Mouse (Mus musculus): Measurements from ENCODE around the gene Nfe2l3.
"Not testable (repeated sequence)": the region's sequence is repeated elsewhere in the genome, so short reads cannot be mapped to it uniquely, and the experiment has no call there.

The Nfe2l3 gene

GRCm38 (mm10) chr6:51484556-51484955, 52.1 kb downstream of the Nfe2l3 start:
- not testable (repeated sequence) for DNase-seq (ENCODE audit: extremely low read depth, low read depth)

GRCm38 (mm10) chr6:51485646-51486045, 53.2 kb downstream of the Nfe2l3 start:
- DNase-seq (ENCODE audit: extremely low read depth, low read depth): peak; percentile 73

- DNase-seq (ENCODE audit: extremely low read depth, low read depth): no peak
Observed at GRCm38 (mm10) chr6:51486076-51486710, 53.7 kb downstream of the Nfe2l3 start.

DNA sequence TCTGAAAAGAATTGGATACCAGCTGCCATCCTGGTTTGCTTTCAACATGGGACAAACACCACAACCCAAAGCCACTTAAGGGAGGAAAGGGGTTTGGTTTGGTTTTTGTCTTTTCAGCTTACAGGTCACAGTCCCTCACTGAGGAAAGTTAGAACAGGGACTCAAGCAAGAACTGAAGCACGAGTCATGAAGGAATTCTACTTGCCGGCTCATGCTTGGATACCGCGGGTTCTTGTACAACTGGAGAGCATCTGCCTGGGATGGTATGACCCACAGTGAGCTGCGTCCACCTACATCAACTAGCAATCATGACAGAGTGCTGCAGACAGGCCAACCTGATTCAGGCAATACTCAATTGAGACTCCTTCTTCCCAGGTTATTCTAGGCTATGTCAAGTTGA, 54.3 kb downstream of the Nfe2l3 start:
- no peak for DNase-seq (ENCODE audit: extremely low read depth, low read depth)

DNA sequence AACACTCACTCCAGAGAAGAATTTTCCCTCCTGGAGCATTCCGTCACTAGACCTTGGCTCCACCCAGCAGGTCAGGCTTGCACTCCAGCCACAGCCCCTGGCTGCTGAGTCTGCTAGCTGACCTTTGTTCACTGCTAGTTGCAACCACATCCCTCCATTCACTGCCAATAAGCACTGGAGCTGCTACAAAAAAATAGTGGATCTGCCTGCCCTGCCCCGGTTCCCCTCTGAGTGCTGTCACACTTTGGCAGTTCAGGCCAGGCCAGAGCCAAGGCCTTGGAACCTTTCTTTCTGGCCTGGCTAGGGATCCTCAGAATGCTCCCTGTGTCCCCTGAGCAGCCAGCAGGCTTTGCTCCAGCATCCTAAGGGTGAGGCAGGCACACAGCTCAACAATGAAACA, 57.3 kb downstream of the Nfe2l3 start:
- DNase-seq (ENCODE audit: extremely low read depth, low read depth): no peak

- no peak for DNase-seq (ENCODE audit: extremely low read depth, low read depth)
Observed at GRCm38 (mm10) chr6:51497321-51498111, 65.0 kb downstream of the Nfe2l3 start.

- no peak for DNase-seq (ENCODE audit: extremely low read depth, low read depth)
Observed at GRCm38 (mm10) chr6:51505671-51506070, 73.2 kb downstream of the Nfe2l3 start.

DNA sequence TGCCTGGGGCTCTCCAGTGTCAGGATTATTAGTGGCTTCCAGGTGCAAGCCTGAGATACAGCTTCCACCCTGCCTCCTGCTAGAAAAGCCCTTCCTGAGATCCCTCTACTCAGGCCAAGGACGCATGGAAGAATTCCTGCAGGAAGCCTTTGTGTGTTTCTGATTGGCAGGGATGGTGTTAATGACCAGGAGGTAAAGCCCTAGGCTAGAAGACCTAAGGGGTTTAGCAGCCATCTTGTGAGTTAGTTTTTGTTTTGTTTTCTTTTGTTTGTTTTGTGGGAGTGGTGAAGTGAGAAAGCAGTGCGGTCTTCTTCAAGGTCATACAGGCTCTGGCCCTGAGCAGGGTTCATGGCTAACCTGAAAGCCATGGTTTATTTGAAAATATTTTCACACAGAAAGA, 75.1 kb downstream of the Nfe2l3 start:
- no peak for DNase-seq (ENCODE audit: extremely low read depth, low read depth)

All from MEL-GATA-1-ER (cell line).